Mouse (Mus musculus) ovary, postnatal 10 days (tissue): ENCODE data around the gene Tbl2.

Source experiments
- DNase-seq: peaks from one replicate; pipeline ENCODE4 v3.0.0; 2022; ENCODE audit warnings: low spot score

The Tbl2 gene

DNA sequence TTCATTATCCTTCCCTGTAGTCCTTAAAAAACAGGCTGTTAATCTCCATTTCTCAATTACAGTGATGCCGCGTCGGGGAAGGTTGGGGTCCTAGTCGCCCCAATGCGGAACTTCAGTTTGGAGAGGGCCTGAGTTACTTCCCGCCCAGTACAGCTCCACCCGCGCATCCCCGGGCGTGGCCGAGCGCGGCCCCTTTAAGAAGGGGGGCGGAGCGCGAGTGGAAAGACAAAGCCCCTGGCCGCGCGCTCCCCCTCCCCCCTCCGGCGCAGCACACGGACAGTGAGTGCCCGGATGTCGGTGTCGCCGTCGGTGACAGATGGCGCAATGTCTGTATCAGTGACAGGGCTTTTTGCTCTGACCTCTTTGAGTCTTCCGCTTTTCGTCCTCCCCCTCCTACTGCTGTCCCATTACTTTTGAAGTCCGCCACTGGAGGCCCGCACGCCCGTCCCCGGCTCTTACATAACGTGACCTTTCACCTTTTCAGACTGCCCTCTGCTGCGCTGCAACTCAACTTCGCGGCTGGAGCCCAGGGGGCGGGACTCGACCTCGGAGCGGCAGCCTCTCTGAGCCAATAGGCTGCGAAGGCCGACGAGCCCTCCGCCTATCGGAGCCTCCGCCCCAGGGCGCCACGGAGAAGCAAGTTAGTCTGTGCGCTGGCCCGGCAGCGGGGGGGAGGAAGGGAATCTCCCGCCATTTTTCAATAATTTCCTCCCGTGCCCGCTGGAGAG, 37.3 kb downstream of the Tbl2 start, which contains the start of gene Baz1b:
Gene Baz1b (plus strand): TSS at position 644 of the 728 bp plus-strand sequence.
- peak; percentile 86 for DNase-seq

GRCm38 (mm10) chr5:135187349-135188213, 38.1 kb downstream of the Tbl2 start:
- DNase-seq = peak; percentile 27

DNA sequence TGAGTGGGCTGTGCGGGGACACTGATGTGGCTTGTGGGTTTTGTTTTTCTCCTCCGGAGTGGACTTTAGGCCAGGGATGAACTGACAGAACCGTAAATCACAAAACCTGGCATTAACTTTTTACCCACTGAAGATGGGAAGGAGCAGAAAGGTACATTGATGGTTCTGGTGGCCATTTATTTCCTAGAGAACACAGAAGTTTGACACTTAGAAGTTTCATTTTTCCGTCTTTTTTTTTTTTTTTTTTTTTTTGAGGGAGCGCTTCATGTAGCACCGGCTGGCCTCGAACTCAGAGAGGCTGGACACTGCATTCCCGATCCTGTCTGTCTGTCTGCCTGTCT, 38.7 kb downstream of the Tbl2 start:
- no peak for DNase-seq

DNA sequence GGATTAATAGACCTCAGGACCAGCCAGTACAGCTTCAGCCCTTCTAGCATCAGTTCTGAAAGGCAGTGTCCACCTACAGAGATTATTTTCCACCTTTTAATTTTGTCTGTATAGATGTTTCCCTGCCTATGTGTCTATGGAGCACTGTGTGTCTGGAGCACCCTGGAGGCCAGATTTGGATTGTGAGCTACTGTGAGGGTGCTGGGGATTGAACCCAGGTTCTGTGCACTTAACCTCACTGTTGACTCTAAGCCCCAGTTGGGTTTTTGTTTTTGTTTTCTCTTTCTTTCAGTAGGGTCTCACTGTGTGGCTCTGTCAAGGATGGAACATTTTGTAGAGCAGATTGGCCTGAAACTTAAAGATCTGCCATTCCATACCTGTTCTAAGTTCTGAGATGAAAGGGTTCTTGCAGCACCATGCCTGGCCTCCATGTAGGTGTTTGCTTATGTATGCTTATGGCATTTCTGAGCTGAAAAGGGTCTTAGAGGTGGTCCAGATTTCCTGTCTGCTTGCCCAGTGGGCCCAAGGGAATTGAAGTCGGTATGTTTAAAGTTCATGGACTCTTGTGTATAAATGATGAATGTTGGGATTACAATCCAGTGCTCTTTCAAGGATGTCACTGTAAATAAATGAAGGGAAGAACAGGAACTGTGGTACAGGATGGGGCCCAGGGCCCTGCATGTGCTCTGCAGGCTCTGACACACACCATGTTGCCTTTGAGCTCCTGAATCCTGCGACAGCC, 40.0 kb downstream of the Tbl2 start:
- DNase-seq = no peak

DNA sequence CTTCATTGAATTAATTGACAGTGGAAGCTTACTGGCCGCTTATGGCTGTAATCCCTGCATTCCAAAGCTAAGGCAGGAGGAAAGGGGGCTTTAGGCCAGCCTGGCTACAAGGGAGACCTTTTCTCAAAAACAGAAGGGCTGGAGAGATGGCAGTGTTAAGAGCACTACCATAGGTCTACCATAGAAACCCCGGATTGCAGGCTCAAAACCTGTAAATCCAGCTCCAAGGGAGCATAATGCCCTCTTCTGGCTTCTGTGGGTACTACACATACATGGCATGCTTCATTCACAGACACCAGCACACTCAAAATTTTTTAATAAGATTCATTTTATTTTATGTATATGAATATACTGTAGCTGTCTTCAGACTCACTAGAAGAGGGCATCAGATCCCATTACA, 42.2 kb downstream of the Tbl2 start:
- DNase-seq = peak; percentile 25

- no peak for DNase-seq
Observed at GRCm38 (mm10) chr5:135192431-135192830, 43.0 kb downstream of the Tbl2 start.

DNA sequence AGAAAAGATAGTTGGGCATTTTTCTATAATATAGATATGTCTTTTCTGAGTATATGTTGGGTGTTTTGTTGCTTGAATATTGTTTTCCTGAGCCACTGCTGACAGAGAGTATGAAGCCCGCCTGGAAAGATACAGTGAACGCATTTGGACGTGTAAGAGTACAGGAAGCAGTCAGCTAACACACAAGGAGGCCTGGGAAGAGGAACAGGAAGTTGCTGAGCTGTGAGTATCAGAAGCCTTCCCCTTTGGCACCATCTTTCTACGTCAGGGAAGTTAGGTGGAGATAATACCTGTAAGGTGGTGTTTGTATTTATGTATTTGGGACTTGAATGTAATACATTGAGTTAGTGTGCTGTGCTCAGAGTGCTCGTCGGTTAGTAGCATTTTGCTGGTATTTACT, 46.9 kb downstream of the Tbl2 start:
- no peak for DNase-seq

DNA sequence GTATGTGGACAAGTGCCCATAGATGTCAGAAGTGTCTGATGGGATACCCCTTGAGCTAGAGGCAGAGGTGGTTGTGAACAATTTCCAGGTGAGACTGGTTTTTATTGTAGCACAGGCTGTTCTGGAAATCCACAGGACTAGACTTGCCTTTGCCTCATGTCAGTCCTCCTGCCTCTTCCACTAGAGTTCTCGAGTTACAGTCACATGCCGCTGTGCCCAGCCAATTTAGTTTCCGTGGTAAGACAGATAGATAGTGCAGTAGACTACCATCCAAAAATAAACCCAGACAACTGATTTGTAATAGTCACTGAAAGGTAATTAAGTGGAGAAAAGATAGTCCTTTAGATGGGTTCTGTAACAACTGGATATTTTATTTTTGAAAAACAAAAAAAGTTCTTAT, 53.3 kb downstream of the Tbl2 start:
- DNase-seq = no peak

- DNase-seq = no peak
Observed at GRCm38 (mm10) chr5:135208197-135208596, 58.7 kb downstream of the Tbl2 start.
